Mouse (Mus musculus): Measurements from ENCODE around the gene Heph.
"Not testable (repeated sequence)": the region's sequence is repeated elsewhere in the genome, so short reads cannot be mapped to it uniquely, and the experiment has no call there.

The Heph gene

DNA sequence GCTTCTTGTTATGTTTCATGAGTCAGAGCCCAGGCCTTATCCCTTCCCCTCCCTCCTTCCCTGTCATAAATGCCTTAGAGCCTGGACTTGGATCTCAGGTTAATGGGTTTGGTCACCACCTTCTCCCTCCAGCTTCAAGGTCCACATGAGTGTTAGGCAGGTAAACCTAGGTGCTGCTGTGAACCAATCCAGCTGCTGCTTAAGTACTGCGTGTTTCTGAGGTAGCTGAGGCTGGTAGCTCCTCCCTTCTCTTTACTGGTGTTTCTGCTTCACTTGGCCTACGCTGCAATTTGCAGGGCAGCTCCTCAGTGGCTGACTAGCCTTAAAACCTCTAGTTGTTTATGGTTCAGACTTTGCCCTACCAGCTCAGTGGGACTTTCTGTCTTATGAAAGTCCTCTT is at the start of gene Heph:
TSS of gene Heph (plus strand) at position 211 of the 400 bp plus-strand sequence.
- DNase-seq (ENCODE audit: low read depth), result no peak

DNA sequence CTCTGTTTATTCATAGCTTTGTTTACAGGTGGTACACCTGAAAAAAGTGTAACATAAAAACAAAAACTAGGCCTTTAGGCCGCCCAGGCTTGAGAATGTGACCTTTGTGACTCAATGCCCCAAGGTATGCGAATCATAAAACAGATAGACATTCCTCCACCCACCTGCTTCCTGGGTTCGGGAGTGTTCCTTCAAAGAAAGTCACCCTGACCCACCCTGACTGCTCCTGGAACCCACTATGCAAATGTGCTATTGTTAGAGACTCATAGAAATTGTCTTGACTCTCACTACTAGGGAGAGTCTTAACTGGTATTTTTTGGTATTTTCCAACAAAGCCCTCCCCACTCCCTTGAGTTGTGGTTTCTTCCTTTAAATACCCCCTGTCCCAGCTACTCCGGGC is 39.8 kb upstream of the Heph start:
- DNase-seq (ENCODE audit: low read depth), result not testable (repeated sequence)

DNA sequence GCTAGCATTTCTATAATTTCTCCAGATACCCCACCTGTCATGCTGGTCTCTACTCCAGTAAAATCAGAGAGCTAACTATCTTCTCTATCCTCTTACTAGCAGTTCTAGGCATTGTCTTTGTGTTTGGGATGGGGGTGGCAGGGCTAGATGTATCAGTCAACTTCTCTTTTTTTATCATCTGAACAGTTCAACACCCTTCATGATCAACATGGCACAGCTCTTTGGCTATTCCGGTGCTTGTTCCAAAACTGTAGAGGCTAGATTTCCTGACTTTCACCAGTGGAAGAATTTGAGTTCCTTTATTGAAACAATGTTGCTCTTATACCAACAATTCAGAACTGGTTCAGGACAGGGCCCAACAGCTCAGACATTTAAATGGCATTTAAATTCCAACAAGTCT is 38.2 kb upstream of the Heph start:
- no peak for DNase-seq (ENCODE audit: low read depth)

DNA sequence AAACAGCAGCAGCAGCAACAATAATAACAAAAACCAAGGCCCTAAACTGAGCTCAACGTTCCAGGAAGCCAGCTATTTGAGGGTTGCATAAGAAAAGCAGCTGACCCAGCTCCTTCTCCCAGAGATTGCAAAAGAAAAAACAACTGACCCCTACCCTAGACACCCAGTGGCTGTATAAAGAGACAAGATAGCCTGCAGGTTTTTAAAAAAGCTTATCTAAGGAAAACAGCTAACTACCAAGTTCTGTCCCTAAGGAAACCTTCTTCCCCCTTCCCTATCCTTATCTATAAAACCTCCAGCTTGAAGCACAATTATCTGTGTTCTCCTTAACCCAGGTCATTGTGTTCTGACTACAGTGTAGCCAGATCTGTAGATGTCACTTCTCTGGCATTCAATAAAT is 37.4 kb upstream of the Heph start:
- no peak for DNase-seq (ENCODE audit: low read depth)

DNA sequence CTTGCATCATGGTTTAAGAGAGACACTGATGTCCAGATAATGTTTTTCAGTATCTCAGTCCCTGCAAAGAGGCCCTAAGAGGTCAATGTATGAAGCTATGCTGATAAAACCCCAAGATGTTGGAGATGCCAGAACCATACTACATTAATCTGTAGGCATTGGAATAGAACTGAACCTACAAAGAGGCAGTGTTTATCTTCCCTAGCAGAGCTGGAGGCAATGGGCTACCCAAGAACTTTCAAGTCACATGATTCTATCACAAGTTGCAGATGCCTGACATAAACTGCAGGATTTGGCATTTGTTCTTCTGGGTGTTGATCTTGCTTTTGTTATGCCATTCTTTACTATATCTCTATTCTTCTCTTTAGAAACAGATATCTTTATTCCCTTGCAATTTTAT is 35.8 kb upstream of the Heph start:
- no peak for DNase-seq (ENCODE audit: low read depth)

DNA sequence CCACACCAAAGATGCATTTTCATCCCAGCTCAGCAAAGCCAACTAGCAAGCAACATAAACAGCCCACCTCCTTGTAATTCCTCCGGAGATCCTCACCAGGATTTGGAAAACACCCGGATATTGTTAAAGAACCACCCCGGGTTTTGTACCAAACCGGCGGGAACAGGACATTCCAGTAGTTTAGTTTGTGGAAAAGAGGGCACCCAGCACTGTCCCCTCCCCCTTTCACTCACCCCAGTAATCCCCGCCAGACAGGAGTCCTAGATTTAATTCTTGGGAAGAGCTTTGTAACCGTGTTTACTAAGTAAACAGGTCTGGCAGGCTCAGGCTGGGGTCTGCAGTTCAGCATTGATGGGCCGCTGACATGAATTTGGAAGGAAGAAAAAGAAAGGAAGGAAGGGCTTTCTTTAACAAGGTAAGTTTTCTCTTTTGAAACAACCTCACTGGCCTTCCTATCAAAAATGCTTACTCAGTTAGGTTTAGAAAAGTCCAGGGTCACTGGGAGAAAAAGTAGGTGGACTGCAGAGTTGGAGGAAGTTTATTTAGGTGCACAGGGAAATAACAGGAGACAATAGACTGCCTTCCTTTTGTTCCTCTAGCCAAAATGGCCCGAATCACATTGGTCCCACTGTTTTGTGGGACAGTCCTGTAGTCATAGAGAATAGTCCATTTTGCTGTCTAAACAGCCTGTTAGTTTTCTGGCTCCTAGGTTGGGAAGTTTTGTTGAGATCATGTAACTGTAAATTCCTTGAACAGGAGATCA is 1.2 kb downstream of the Heph start, which contains the start of gene Hsf3:
TSS of gene Hsf3 (minus strand) at position 94 of the 763 bp plus-strand sequence.
- DNase-seq (ENCODE audit: low read depth), result no peak

DNA sequence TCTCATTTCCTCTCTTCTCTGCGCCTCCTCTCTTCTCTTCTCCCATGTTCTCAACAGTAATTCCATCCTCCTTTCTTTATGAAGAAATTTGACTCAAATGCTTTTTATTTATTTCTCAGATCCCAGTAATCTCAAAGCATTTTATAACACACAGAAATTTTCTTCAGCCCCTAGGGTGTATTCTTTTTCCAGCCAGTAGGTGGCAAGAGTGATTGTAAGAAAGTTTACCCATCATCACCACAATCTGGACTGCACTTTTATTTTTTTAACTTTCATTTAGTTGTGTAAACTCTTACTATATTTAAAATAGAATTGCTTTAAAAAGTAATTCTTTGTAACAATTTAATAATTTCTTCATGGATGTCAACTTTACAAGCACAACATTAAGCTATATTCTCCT is 46.4 kb downstream of the Heph start:
- no peak for DNase-seq (ENCODE audit: low read depth)

All from NIH3T3 (cell line).